23 mouse cellular contexts compared by ENCODE assay signal in genomic region chr8:121446133-121446532, GRCm38 (mm10).
A peak's percentile ranks its signal among the peaks of the same experiment; 100 is the strongest.
DNase-seq lines count a peak whose midpoint lies in the region; ATAC-seq and TF ChIP-seq lines count a peak whose summit lies in the region.
"Had no signal": no experiment of that assay in that cellular context is flagged by ENCODE, and none has a peak within 500 bp of the region (broad histone marks: within the 10 kb centered on the region; RNA-seq: fewer than 3 reads in every experiment).

No protein-coding gene starts in this region.

- no peak for TF ChIP-seq CTCF in E14TG2a.4 (conservative IDR thresholded peaks at IDR 0.05; ENCODE audit: low read length)

- no peaks in the 10 kb centered on the region for H3K9me3 ChIP-seq in heart, embryonic 12.5 days (replicated peaks)
- H3K9me3 ChIP-seq in heart, embryonic 10.5 days, result no peaks in the 10 kb centered on the region
- no peaks in the 10 kb centered on the region for H3K9me3 ChIP-seq in liver, embryonic 12.5 days (replicated peaks)
- H3K9me3 ChIP-seq in liver, embryonic 11.5 days (ENCODE audit: control insufficient read depth, low read length), result no peaks in the 10 kb centered on the region
- H3K9me3 ChIP-seq in E14TG2a.4 (ENCODE audit: low read length), result no peaks in the 10 kb centered on the region
- H3K9me3 ChIP-seq: embryonic facial prominence, embryonic 13.5 days; forebrain, embryonic 13.5 days; limb, embryonic 12.5 days; midbrain, embryonic 13.5 days had no signal

- 88% methylated on average over 12 of the region's 12 CpGs for WGBS in heart, embryonic 12.5 days
- WGBS in heart, embryonic 10.5 days, result 79% methylated on average over 12 of the region's 12 CpGs
- 64% methylated on average over 12 of the region's 12 CpGs for WGBS in liver, embryonic 12.5 days (ENCODE audit: insufficient replicate concordance)
- WGBS in liver, embryonic 11.5 days, result 82% methylated on average over 12 of the region's 12 CpGs

- no peak overlapping the region for H3K4me2 ChIP-seq in heart, embryonic 12.5 days
- no peak overlapping the region for H3K4me2 ChIP-seq in liver, embryonic 12.5 days
- no peak overlapping the region for H3K4me2 ChIP-seq in liver, embryonic 11.5 days
- H3K4me2 ChIP-seq: embryonic facial prominence, embryonic 13.5 days; forebrain, embryonic 13.5 days; hindbrain, embryonic 14.5 days; limb, embryonic 12.5 days; midbrain, embryonic 13.5 days had no signal

- ATAC-seq in heart, embryonic 12.5 days (ENCODE audit: insufficient number of reproducible peaks, low FRiP score), result peak; percentile 30; the same call in 1 of the 2 replicates
- ATAC-seq in liver, embryonic 12.5 days, result peak; percentile 13; the same call in 1 of the 2 replicates
- ATAC-seq in liver, embryonic 11.5 days (replicated peaks; ENCODE audit: low FRiP score), result no peak
- ATAC-seq: CD4-positive, CD25-positive, alpha-beta regulatory T cell, adult 4 months; forebrain, embryonic 13.5 days; midbrain, embryonic 13.5 days; Patski had no signal

- H3K4me1 ChIP-seq in heart, embryonic 12.5 days (replicated peaks), result peaks cover 7% of the 10 kb centered on the region
- peaks cover 24% of the 10 kb centered on the region for H3K4me1 ChIP-seq in heart, embryonic 10.5 days
- H3K4me1 ChIP-seq in liver, embryonic 12.5 days, result no peaks in the 10 kb centered on the region
- H3K4me1 ChIP-seq in liver, embryonic 11.5 days (replicated peaks; ENCODE audit: control insufficient read depth, insufficient read depth, low read length), result no peaks in the 10 kb centered on the region
- peaks cover 16% of the 10 kb centered on the region for H3K4me1 ChIP-seq in E14TG2a.4 (replicated peaks; ENCODE audit: low read depth, low read length)
- H3K4me1 ChIP-seq: forebrain, embryonic 13.5 days had no signal

- no peaks in the 10 kb centered on the region for H3K36me3 ChIP-seq in heart, embryonic 12.5 days
- H3K36me3 ChIP-seq in heart, embryonic 10.5 days, result no peaks in the 10 kb centered on the region
- H3K36me3 ChIP-seq in liver, embryonic 12.5 days, result no peaks in the 10 kb centered on the region
- H3K36me3 ChIP-seq in liver, embryonic 11.5 days (ENCODE audit: control insufficient read depth, insufficient read depth, low read length), result no peaks in the 10 kb centered on the region
- no peaks in the 10 kb centered on the region for H3K36me3 ChIP-seq in E14TG2a.4 (ENCODE audit: insufficient read depth, low read length)
- H3K36me3 ChIP-seq: embryonic facial prominence, embryonic 13.5 days; limb, embryonic 12.5 days; midbrain, embryonic 13.5 days had no signal

- DNase-seq in heart, embryonic 10.5 days (ENCODE audit: low spot score), result no peak
- DNase-seq in liver, embryonic 11.5 days (ENCODE audit: low spot score), result no peak
- peak; percentile 25 for DNase-seq in lung, postnatal 36 days
- no peak for DNase-seq in urinary bladder, postnatal 14 days (ENCODE audit: low spot score)
- DNase-seq: adrenal gland, postnatal 36 days; cerebellum, adult 11-12 months; gastrocnemius, postnatal 10 days; heart, adult 11 months; heart, postnatal 36 days; kidney, adult 8-10 months; layer of hippocampus, postnatal 36 days had no signal

- H3K27ac ChIP-seq in heart, embryonic 12.5 days (ENCODE audit: poor library complexity, severe bottlenecking), result no peak overlapping the region
- no peak overlapping the region for H3K27ac ChIP-seq in heart, embryonic 10.5 days
- no peak overlapping the region for H3K27ac ChIP-seq in liver, embryonic 12.5 days
- H3K27ac ChIP-seq in liver, embryonic 11.5 days (ENCODE audit: low read depth, low read length), result no peak overlapping the region
- H3K27ac ChIP-seq: embryonic facial prominence, embryonic 13.5 days; forebrain, embryonic 13.5 days; hindbrain, embryonic 14.5 days; limb, embryonic 12.5 days; liver, embryonic 14.5 days; midbrain, embryonic 13.5 days had no signal

- no peak overlapping the region for H3K9ac ChIP-seq in heart, embryonic 12.5 days
- no peak overlapping the region for H3K9ac ChIP-seq in liver, embryonic 12.5 days
- H3K9ac ChIP-seq in liver, embryonic 11.5 days (ENCODE audit: low read depth, low read length), result no peak overlapping the region
- H3K9ac ChIP-seq: embryonic facial prominence, embryonic 13.5 days; forebrain, embryonic 13.5 days; hindbrain, embryonic 14.5 days; limb, embryonic 12.5 days; liver, embryonic 14.5 days; midbrain, embryonic 13.5 days had no signal

- no peaks in the 10 kb centered on the region for H3K27me3 ChIP-seq in heart, embryonic 12.5 days (replicated peaks)
- H3K27me3 ChIP-seq in heart, embryonic 10.5 days (ENCODE audit: insufficient read depth, poor library complexity, severe bottlenecking), result peaks cover 25% of the 10 kb centered on the region; the same call in 1 of the 2 replicates
- H3K27me3 ChIP-seq in liver, embryonic 12.5 days (replicated peaks), result no peaks in the 10 kb centered on the region
- H3K27me3 ChIP-seq in liver, embryonic 11.5 days (replicated peaks; ENCODE audit: control insufficient read depth, insufficient read depth, low read length), result no peaks in the 10 kb centered on the region
- H3K27me3 ChIP-seq in E14TG2a.4 (ENCODE audit: insufficient read depth, low read length), result peaks cover 4% of the 10 kb centered on the region; the same call in 1 of the 2 replicates
- H3K27me3 ChIP-seq: embryonic facial prominence, embryonic 13.5 days; forebrain, embryonic 13.5 days; midbrain, embryonic 13.5 days; Patski had no signal

- H3K4me3 ChIP-seq in heart, embryonic 12.5 days, result no peak overlapping the region
- H3K4me3 ChIP-seq in heart, embryonic 10.5 days, result no peak overlapping the region
- no peak overlapping the region for H3K4me3 ChIP-seq in liver, embryonic 12.5 days
- no peak overlapping the region for H3K4me3 ChIP-seq in liver, embryonic 11.5 days (ENCODE audit: low read depth, low read length)
- 0 out of 2 replicates have a peak overlapping the region, but pooled peaks have one; percentile 13 for H3K4me3 ChIP-seq in E14TG2a.4 (replicated peaks; ENCODE audit: low read length)
- H3K4me3 ChIP-seq: embryonic facial prominence, embryonic 13.5 days; erythroblast, embryonic 14.5 days; forebrain, embryonic 13.5 days; limb, embryonic 12.5 days; midbrain, embryonic 13.5 days had no signal
